Mouse (Mus musculus): ENCODE results near the gene Cga.

GRCm38 (mm10) chr4:34847679-34848309 lies 45.8 kb upstream of the Cga start:
- TF ChIP-seq EP300 (IDR thresholded peaks at IDR 0.05; ENCODE audit: low read depth) (no peak), CTCF (IDR thresholded peaks at IDR 0.05; ENCODE audit: low read depth) (no peak)
